Mouse (Mus musculus) heart, embryonic 11.5 days (tissue): ENCODE results near the gene Pef1. TPM values are rescaled to one million over a fixed set of nuclear protein-coding genes. Genes with fewer than 3 reads are reported as not detected.

Source experiments
- ATAC-seq: fragments of 200-750 bp; cut with Nextera tagmentation; replicated peaks from 2 replicates; pipeline ENCODE4 v1.8.0; 2017; ENCODE audit warnings: moderate library complexity; ENCODE audit not compliant: insufficient number of reproducible peaks, low FRiP score, low TSS enrichment
- H3K27ac ChIP-seq: fragments of 300-500 bp; sonication (generic); 2 replicates; pipeline ENCODE4 v1.5.1; 2014; ENCODE audit warnings: mild to moderate bottlenecking, low read depth, low read length
- H3K27me3 ChIP-seq: fragments of 300-500 bp; sonication (generic); 2 replicates; pipeline ENCODE4 v1.6.1; 2014; ENCODE audit warnings: mild to moderate bottlenecking, low read length, mixed read lengths; ENCODE audit not compliant: control insufficient read depth, insufficient read depth
- H3K36me3 ChIP-seq: fragments of 300-500 bp; sonication (generic); 2 replicates; pipeline ENCODE4 v1.6.1; 2014; ENCODE audit warnings: mild to moderate bottlenecking, low read length, moderate library complexity, mixed read lengths; ENCODE audit not compliant: control insufficient read depth, insufficient read depth
- H3K4me1 ChIP-seq: fragments of 300-500 bp; sonication (generic); 2 replicates; pipeline ENCODE4 v1.6.1; 2014; ENCODE audit warnings: low read length; ENCODE audit not compliant: control insufficient read depth, insufficient read depth
- H3K4me2 ChIP-seq: fragments of 300-500 bp; sonication (generic); 2 replicates; pipeline ENCODE4 v1.6.1; 2014; ENCODE audit warnings: mild to moderate bottlenecking, moderate library complexity
- H3K4me3 ChIP-seq: fragments of 300-500 bp; sonication (generic); 2 replicates; pipeline ENCODE4 v1.5.1; 2014; ENCODE audit warnings: low read depth, low read length
- H3K9ac ChIP-seq: fragments of 300-500 bp; sonication (generic); 2 replicates; pipeline ENCODE4 v1.6.1; 2014; ENCODE audit warnings: mild to moderate bottlenecking, low read depth, low read length, moderate library complexity
- H3K9me3 ChIP-seq: fragments of 300-500 bp; sonication (generic); replicated peaks from 2 replicates; pipeline ENCODE4 v1.6.1; 2016; ENCODE audit warnings: low read length; ENCODE audit not compliant: control insufficient read depth
- WGBS: fragments of 180-500 bp; shearing (Covaris S2); extraction: QIAGEN DNeasy Blood & Tissue Kit; methylation state at CpG from one replicate; pipeline ENCODE4 v1.1.7; 2014; ENCODE audit not compliant: insufficient replicate concordance; 5-methylcytosine and 5-hydroxymethylcytosine counted together
- polyA plus RNA-seq: library from polyadenylated mRNA; unstranded; fragments of >200 nt; fragmentation: Nextera tagmentation; extraction: Ambion mirVana; gene quantifications from 2 replicates; pipeline ENCODE4 v1.2.1, GENCODE M21; 2014

Gene Pef1
- polyA plus RNA-seq, 1 experiment from 2014 or later = 58.0 TPM

GRCm38 (mm10) chr4:130156812-130157371 is 54.5 kb downstream of the Pef1 start:
- no peak overlapping the region for H3K27ac ChIP-seq
- no peaks in the 10 kb centered on the region for H3K4me1 ChIP-seq
- H3K9ac ChIP-seq = no peak overlapping the region
- no peak for ATAC-seq
- H3K4me3 ChIP-seq = no peak overlapping the region
- 76% methylated on average over 12 of the region's 12 CpGs for WGBS
- no peak overlapping the region for H3K4me2 ChIP-seq
- no peaks in the 10 kb centered on the region for H3K36me3 ChIP-seq
- no peaks in the 10 kb centered on the region for H3K9me3 ChIP-seq
- peaks cover 13% of the 10 kb centered on the region for H3K27me3 ChIP-seq

- no peak overlapping the region for H3K4me3 ChIP-seq
- H3K9ac ChIP-seq = no peak overlapping the region
- no peaks in the 10 kb centered on the region for H3K9me3 ChIP-seq
- no peaks in the 10 kb centered on the region for H3K36me3 ChIP-seq
- no peak overlapping the region for H3K4me2 ChIP-seq
- no peak for ATAC-seq
- 32% methylated on average over 4 of the region's 4 CpGs for WGBS
- H3K27me3 ChIP-seq = peaks cover 2% of the 10 kb centered on the region; the same call in 1 of the 2 replicates
- H3K27ac ChIP-seq = no peak overlapping the region
- H3K4me1 ChIP-seq = peaks cover 24% of the 10 kb centered on the region
Measured at GRCm38 (mm10) chr4:130161349-130161748, 59.0 kb downstream of the Pef1 start.

GRCm38 (mm10) chr4:130163391-130163861 is 61.1 kb downstream of the Pef1 start:
- peak overlapping the region; percentile 68 for H3K9ac ChIP-seq
- ATAC-seq = no peak
- WGBS = 3% methylated on average over 20 of the region's 20 CpGs
- H3K4me2 ChIP-seq = peak overlapping the region; percentile 61
- peak overlapping the region; percentile 46 for H3K27ac ChIP-seq
- H3K36me3 ChIP-seq = no peaks in the 10 kb centered on the region
- no peaks in the 10 kb centered on the region for H3K9me3 ChIP-seq
- peak overlapping the region; percentile 26 for H3K4me3 ChIP-seq
- H3K4me1 ChIP-seq = peaks cover 43% of the 10 kb centered on the region
- peaks cover 2% of the 10 kb centered on the region; the same call in 1 of the 2 replicates for H3K27me3 ChIP-seq

- H3K9me3 ChIP-seq = no peaks in the 10 kb centered on the region
- no peak overlapping the region for H3K4me3 ChIP-seq
- no peaks in the 10 kb centered on the region for H3K36me3 ChIP-seq
- H3K27me3 ChIP-seq = peaks cover 2% of the 10 kb centered on the region; the same call in 1 of the 2 replicates
- no peak overlapping the region for H3K4me2 ChIP-seq
- no peak overlapping the region; the same call in 1 of the 2 replicates for H3K9ac ChIP-seq
- no peak for ATAC-seq
- WGBS = 63% methylated on average over 6 of the region's 6 CpGs
- peaks cover 50% of the 10 kb centered on the region for H3K4me1 ChIP-seq
- peak overlapping the region; percentile 46; the same call in 1 of the 2 replicates for H3K27ac ChIP-seq
Measured at GRCm38 (mm10) chr4:130164121-130164520, 61.8 kb downstream of the Pef1 start.

GRCm38 (mm10) chr4:130166061-130166460 is 63.7 kb downstream of the Pef1 start:
- Histone ChIP-seq H3K4me2 (no peak overlapping the region), H3K9me3 (no peaks in the 10 kb centered on the region), H3K4me1 (peaks cover 53% of the 10 kb centered on the region), H3K9ac (no peak overlapping the region), H3K4me3 (no peak overlapping the region), H3K27me3 (peaks cover 2% of the 10 kb centered on the region; the same call in 1 of the 2 replicates), H3K36me3 (no peaks in the 10 kb centered on the region), H3K27ac (no peak overlapping the region)
- 78% methylated on average over 18 of the region's 18 CpGs for WGBS
- ATAC-seq = no peak

GRCm38 (mm10) chr4:130166592-130166991 is 64.2 kb downstream of the Pef1 start:
- H3K36me3 ChIP-seq = no peaks in the 10 kb centered on the region
- no peak overlapping the region for H3K27ac ChIP-seq
- no peak overlapping the region for H3K4me3 ChIP-seq
- peak overlapping the region; percentile 6; the same call in 1 of the 2 replicates for H3K9ac ChIP-seq
- H3K9me3 ChIP-seq = no peaks in the 10 kb centered on the region
- 79% methylated on average over 8 of the region's 8 CpGs for WGBS
- peaks cover 58% of the 10 kb centered on the region for H3K4me1 ChIP-seq
- no peak overlapping the region for H3K4me2 ChIP-seq
- no peak for ATAC-seq
- peaks cover 2% of the 10 kb centered on the region; the same call in 1 of the 2 replicates for H3K27me3 ChIP-seq

GRCm38 (mm10) chr4:130167321-130167720 is 65.0 kb downstream of the Pef1 start:
- H3K4me3 ChIP-seq = no peak overlapping the region
- WGBS = 51% methylated on average over 22 of the region's 22 CpGs
- H3K36me3 ChIP-seq = no peaks in the 10 kb centered on the region
- peaks cover 66% of the 10 kb centered on the region for H3K4me1 ChIP-seq
- H3K27ac ChIP-seq = no peak overlapping the region
- H3K9me3 ChIP-seq = no peaks in the 10 kb centered on the region
- H3K9ac ChIP-seq = peak overlapping the region; percentile 43; the same call in 1 of the 2 replicates
- ATAC-seq = no peak; the same call in 1 of the 2 replicates
- peak overlapping the region; percentile 52 for H3K4me2 ChIP-seq
- peaks cover 2% of the 10 kb centered on the region; the same call in 1 of the 2 replicates for H3K27me3 ChIP-seq

GRCm38 (mm10) chr4:130167814-130168213 is 65.5 kb downstream of the Pef1 start:
- no peak for ATAC-seq
- peaks cover under 1% of the 10 kb centered on the region; the same call in 1 of the 2 replicates for H3K27me3 ChIP-seq
- peaks cover 67% of the 10 kb centered on the region for H3K4me1 ChIP-seq
- WGBS = 39% methylated on average over 9 of the region's 9 CpGs
- H3K9me3 ChIP-seq = no peaks in the 10 kb centered on the region
- peak overlapping the region; percentile 52 for H3K4me2 ChIP-seq
- H3K27ac ChIP-seq = peak overlapping the region; percentile 70
- no peak overlapping the region for H3K4me3 ChIP-seq
- peak overlapping the region; percentile 56 for H3K9ac ChIP-seq
- no peaks in the 10 kb centered on the region for H3K36me3 ChIP-seq
